Mouse (Mus musculus) heart, postnatal 0 days (tissue): ENCODE measurements at regions not wholly inside any gene's neighbourhood (a gene's known extent, or its start where the extent isn't known, plus 50 kb on each side); places are given as distances from the start of the nearest gene placed in this dataset.

Source experiments
- CTCF ChIP-seq: IDR thresholded peaks from 2 replicates; pipeline ENCODE4 v1.5.1; 2016; ENCODE audit warnings: antibody characterized with exemption, control low read depth, low read depth
- EP300 ChIP-seq: IDR thresholded peaks from 2 replicates; pipeline ENCODE4 v1.6.1; 2016; ENCODE audit warnings: antibody characterized with exemption, low read depth

GRCm38 (mm10) chr10:53852091-53852490, 101.2 kb upstream of the Fam184a start:
- no peak for TF ChIP-seq CTCF
- no peak for TF ChIP-seq EP300
